Mouse (Mus musculus): ENCODE results near the gene Sh2d4b. TPM values are rescaled to one million over a fixed set of nuclear protein-coding genes. Genes with fewer than 3 reads are reported as not detected.

Gene Sh2d4b
- total RNA-seq (2014; fragmentation: Nextera tagmentation): not detected in 2 replicates
- 0.70 TPM in 1 of 2 replicates, not detected in the other for total RNA-seq (2017)

DNA sequence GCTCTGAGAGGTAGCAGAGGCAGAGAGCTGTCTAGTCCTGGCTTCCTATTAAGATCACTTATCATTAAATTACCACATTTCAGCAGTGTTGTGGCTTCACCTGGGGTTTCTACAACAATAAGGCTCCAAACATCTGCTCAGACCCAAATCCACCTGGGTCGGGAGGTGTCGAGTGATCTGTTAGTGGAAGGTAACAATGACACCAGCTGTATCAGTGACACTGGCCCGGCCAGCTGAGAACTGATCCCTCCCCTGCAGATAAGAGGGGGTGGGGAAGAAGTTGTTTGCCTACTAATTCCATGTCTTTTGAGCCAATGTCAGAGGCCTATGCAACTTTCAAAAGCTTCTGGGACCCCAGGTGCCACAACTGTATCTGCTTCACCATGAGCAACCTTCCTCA lies at the start of gene Sh2d4b:
Sh2d4b (minus strand) TSS at position 71 of the 400 bp plus-strand sequence.
- ATAC-seq (replicated peaks; ENCODE audit: low FRiP score, low TSS enrichment, poor library complexity, severe bottlenecking): no peak

- no peak for ATAC-seq (replicated peaks; ENCODE audit: low FRiP score, low TSS enrichment, poor library complexity, severe bottlenecking)
These were observed 49.4 kb upstream of the Sh2d4b start for GRCm38 (mm10) chr14:40942429-40942828.

GRCm38 (mm10) chr14:40938380-40938987 lies 45.4 kb upstream of the Sh2d4b start:
- no peak for ATAC-seq (replicated peaks; ENCODE audit: low FRiP score, low TSS enrichment, poor library complexity, severe bottlenecking)

DNA sequence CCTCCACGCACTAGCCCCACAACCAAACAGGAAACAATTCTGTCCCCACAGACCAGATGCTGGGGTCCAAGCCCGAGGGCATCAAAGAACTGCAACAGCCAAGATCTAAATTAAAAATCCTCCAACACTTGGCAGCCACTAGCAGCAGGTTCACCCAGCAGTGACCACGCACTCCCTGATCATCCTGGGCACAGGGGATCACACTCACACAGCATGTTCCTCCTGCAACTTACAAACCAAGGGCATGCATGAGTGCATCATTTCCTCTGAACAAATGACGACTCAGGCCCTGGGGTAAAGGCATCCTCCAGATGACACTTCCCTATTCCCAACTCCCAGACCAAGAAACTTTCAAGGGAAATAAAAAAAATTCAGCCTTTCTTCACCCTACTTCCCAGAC lies 44.0 kb upstream of the Sh2d4b start:
- ATAC-seq (replicated peaks; ENCODE audit: low FRiP score, low TSS enrichment, poor library complexity, severe bottlenecking): peak; percentile 34; the same call in 1 of the 2 replicates

DNA sequence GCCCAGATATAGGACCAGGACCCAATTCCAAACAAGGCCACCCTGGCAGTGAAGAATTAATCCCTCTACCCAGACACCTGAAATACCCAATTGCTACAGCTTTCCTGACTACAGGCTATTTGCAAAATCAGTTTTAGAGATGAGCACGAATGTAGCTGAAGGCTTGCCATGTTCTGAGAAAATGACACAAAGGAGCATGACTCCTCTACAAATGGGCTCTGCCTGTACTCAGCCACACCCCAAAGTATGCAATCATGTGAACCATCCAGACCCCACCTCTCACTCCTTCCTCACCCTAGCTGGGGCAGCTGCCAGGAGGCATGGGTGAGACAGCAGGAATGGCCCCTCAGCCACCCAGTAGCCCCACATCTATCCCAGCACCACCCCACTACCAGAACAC lies 42.4 kb upstream of the Sh2d4b start:
- ATAC-seq (replicated peaks; ENCODE audit: low FRiP score, low TSS enrichment, poor library complexity, severe bottlenecking): no peak

GRCm38 (mm10) chr14:40935054-40935453 lies 42.0 kb upstream of the Sh2d4b start:
- 0 out of 2 replicates have a peak, but pooled peaks have one; percentile 18 for ATAC-seq (replicated peaks; ENCODE audit: low FRiP score, low TSS enrichment, poor library complexity, severe bottlenecking)

DNA sequence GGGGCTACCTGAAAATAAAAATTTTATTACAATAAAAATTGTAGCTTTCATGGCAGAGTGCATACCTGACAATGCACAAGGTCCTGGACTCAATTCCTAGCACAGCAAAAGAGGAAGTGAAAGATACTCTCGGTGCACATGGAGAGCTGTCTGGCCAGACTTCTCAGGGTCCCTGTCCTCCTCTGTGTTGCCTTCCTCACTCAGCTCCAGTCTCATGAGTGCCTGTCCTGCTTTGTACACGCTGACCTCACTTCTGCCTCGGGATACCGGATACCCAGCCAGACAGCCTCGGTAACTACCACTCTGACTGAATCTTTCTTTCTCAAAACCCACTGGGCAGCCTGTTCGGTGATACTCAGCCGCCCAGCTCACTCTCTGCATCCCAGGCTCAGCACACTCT lies 40.3 kb upstream of the Sh2d4b start:
- no peak for ATAC-seq (replicated peaks; ENCODE audit: low FRiP score, low TSS enrichment, poor library complexity, severe bottlenecking)

GRCm38 (mm10) chr14:40932225-40932624 lies 39.2 kb upstream of the Sh2d4b start:
- no peak for ATAC-seq (replicated peaks; ENCODE audit: low FRiP score, low TSS enrichment, poor library complexity, severe bottlenecking)

DNA sequence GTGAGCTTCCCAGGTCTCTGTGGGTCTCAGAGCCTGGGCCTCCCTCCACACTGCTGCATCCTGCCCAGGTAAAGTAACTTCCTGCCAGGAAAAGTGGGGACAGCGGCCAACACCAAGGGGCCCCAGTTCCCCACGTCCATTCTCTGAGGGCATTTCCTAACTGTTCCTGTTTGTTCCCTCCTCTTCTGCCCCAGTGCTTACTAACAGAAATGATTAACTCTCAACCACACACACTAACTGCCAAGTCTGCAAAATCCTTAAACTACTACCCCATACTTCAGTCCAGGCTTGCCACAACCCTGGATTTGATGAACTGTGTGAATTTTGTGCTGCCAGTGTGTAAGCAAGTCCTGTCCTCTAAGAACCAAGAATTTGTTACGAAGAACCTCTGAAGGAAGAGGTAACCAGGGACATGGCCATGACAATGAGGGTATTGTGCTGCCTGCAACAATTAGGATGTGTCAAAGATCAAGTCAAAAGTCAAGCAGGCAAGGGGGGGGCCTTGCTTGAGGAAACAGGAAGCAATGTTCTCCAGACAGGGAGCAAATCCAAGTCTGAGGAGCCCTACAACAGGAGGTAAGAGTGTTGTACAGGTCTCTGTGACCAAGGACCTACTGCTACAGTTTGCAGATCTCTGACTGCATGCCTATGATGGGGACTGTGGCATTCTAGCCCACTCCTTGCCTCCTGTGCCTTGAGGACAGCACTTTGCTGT lies 38.2 kb upstream of the Sh2d4b start:
- no peak for ATAC-seq (replicated peaks; ENCODE audit: low FRiP score, low TSS enrichment, poor library complexity, severe bottlenecking)

DNA sequence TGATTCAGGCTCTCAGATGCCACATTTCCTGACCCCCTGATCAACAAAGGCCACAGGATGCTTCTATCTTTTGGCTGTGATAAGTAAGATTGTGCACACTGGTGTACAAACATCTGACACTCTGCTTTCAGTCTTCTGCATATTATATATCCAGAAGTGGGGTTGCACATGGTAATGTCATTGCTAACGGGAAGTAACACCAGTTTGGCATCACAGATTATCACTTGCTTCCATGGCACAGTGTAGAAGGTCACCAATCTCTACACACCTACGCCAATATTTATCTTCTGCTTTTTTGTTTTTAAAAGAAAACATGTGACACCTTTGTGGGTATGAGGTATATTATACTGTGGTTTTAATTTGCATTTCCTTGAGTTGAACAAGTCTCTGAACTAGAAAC lies 36.9 kb upstream of the Sh2d4b start:
- ATAC-seq (replicated peaks; ENCODE audit: low FRiP score, low TSS enrichment, poor library complexity, severe bottlenecking): no peak

GRCm38 (mm10) chr14:40928897-40929296 lies 35.8 kb upstream of the Sh2d4b start:
- no peak for ATAC-seq (replicated peaks; ENCODE audit: low FRiP score, low TSS enrichment, poor library complexity, severe bottlenecking)

- ATAC-seq (replicated peaks; ENCODE audit: low FRiP score, low TSS enrichment, poor library complexity, severe bottlenecking): peak; percentile 57
These were observed 34.0 kb upstream of the Sh2d4b start for GRCm38 (mm10) chr14:40927041-40927440.

DNA sequence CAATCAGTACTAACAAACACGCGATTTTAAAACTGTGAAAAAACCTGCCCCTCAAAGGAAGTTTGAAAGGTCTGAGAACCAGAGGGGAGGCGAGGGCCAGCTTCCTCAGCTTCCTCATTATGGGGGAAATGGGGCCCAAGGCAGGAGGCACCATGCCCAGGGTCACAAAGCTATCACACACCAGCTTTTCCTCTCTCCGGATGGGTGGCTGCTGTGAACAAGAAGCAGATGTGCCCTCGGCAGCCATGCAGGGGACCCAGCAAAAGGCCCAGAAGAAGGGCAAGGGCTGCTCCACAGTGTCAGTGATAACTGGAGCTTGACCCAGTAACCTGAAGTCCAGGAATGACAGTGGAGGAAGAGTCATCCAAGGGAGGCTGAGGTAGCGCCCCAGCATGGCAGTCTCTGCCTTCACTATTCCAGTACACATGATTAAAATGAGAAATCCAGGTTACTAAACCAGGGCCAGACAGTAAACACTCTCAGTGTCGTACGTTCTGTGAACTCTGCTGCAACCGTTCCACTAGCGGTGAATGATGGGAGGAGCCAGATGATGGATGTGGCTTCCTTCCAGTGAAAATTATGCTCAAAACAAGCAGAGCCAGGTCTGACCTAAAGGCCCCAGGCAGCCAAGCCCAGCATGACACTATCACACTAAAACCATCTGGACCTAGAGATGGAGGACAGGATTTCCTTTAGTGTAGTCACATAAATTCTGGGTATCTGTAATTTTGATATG lies 31.5 kb upstream of the Sh2d4b start:
- ATAC-seq (replicated peaks; ENCODE audit: low FRiP score, low TSS enrichment, poor library complexity, severe bottlenecking): peak; percentile 88

- ATAC-seq (replicated peaks; ENCODE audit: low FRiP score, low TSS enrichment, poor library complexity, severe bottlenecking): no peak
These were observed 28.2 kb upstream of the Sh2d4b start for GRCm38 (mm10) chr14:40921241-40921640.

DNA sequence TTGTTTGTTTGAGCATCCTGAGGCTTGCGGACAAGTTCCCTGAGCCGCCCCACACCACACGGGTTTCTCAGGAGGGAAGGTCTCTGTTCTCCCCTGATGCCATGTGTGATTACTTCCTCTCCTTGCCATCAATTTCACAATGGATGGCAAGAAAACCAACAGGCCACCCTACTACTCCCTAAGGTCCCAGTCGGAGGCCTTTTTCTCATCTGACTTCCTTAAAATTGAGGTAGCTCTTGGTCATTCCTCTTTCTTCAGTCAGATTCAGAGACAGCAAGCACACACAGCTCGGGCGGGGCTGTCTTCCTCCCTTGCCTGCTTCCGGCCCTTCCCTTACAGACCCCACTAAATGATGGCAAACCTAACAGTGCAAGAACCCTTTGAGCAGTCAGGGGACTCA lies 26.5 kb upstream of the Sh2d4b start:
- ATAC-seq (replicated peaks; ENCODE audit: low FRiP score, low TSS enrichment, poor library complexity, severe bottlenecking): no peak

- ATAC-seq (replicated peaks; ENCODE audit: low FRiP score, low TSS enrichment, poor library complexity, severe bottlenecking): no peak
These were observed 25.4 kb upstream of the Sh2d4b start for GRCm38 (mm10) chr14:40918477-40918876.

DNA sequence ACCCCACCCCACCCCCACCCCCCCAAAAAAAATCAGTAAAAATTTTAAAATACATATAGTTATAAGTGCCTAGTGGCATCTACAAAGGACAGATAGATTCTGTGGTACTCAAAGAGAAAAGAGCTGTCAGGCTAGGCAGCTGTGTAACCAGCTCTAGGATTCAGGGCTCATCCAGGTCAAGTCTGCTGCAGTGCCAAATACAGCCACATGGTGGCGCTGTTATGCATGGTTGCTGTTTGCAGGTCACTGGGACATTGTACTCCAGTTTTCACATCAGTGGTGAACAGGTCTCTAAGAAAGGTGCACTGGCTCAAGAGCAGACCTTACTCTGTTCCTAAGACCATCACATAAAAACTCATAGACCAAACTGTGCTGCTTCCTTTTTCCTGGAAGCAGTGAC lies 24.6 kb upstream of the Sh2d4b start:
- peak; percentile 74 for ATAC-seq (replicated peaks; ENCODE audit: low FRiP score, low TSS enrichment, poor library complexity, severe bottlenecking)

- no peak for ATAC-seq (replicated peaks; ENCODE audit: low FRiP score, low TSS enrichment, poor library complexity, severe bottlenecking)
These were observed 23.6 kb upstream of the Sh2d4b start for GRCm38 (mm10) chr14:40916667-40917066.

- no peak for ATAC-seq (replicated peaks; ENCODE audit: low FRiP score, low TSS enrichment, poor library complexity, severe bottlenecking)
These were observed 22.8 kb upstream of the Sh2d4b start for GRCm38 (mm10) chr14:40915838-40916237.

- ATAC-seq (replicated peaks; ENCODE audit: low FRiP score, low TSS enrichment, poor library complexity, severe bottlenecking): no peak
These were observed 21.6 kb upstream of the Sh2d4b start for GRCm38 (mm10) chr14:40914701-40915100.

All from megakaryocyte-erythroid progenitor cell, adult 5-6 weeks (primary cell).